Mouse (Mus musculus) C2C12 (cell line): ENCODE results near the gene Pcbd1. TPM values are rescaled to one million over a fixed set of nuclear protein-coding genes. Genes with fewer than 3 reads are reported as not detected.

Experiments used
- H3K27me3 ChIP-seq: one replicate; pipeline ENCODE4 v1.6.1; 2011; ENCODE audit not compliant: control insufficient read depth, insufficient read depth, insufficient read length
- H3K36me3 ChIP-seq: one replicate; pipeline ENCODE4 v1.6.1; 2011; ENCODE audit not compliant: control insufficient read depth, insufficient read depth
- H3K4me3 ChIP-seq: one replicate; pipeline ENCODE4 v1.5.1; 2011; ENCODE audit warnings: mild to moderate bottlenecking, control low read depth; ENCODE audit not compliant: poor library complexity, insufficient read depth, severe bottlenecking
- H3K79me2 ChIP-seq: one replicate; pipeline ENCODE4 v1.6.1; 2011; ENCODE audit not compliant: control insufficient read depth, insufficient read depth
- H3K79me3 ChIP-seq: one replicate; pipeline ENCODE4 v1.6.1; 2011; ENCODE audit warnings: low read depth, control low read depth
- H3ac ChIP-seq: one replicate; pipeline ENCODE3; 2011; ENCODE audit warnings: low read depth; ENCODE audit not compliant: control insufficient read depth, insufficient read length
- CEBPB ChIP-seq: IDR thresholded peaks from one replicate; pipeline ENCODE4 v1.6.1; 2011; ENCODE audit warnings: low read depth, mild to moderate bottlenecking, control low read depth, moderate library complexity
- CTCF ChIP-seq: IDR thresholded peaks from one replicate; pipeline ENCODE4 v1.5.1; 2011; ENCODE audit not compliant: control insufficient read depth, insufficient read depth, insufficient read length
- FOSL1 ChIP-seq: IDR thresholded peaks from one replicate; pipeline ENCODE4 v1.8.0; 2011; ENCODE audit warnings: mild to moderate bottlenecking, low read length; ENCODE audit not compliant: poor library complexity, insufficient read depth, severe bottlenecking
- MAX ChIP-seq: IDR thresholded peaks from one replicate; pipeline ENCODE4 v1.6.1; 2011; ENCODE audit warnings: mild to moderate bottlenecking, control low read depth
- MYOD1 ChIP-seq: IDR thresholded peaks from one replicate; pipeline ENCODE4 v1.6.1; 2011; ENCODE audit warnings: low read depth; ENCODE audit not compliant: control insufficient read depth, insufficient read length
- MYOG ChIP-seq: IDR thresholded peaks from one replicate; pipeline ENCODE4 v1.6.1; 2011; ENCODE audit not compliant: control insufficient read depth, insufficient read length; ENCODE audit errors: extremely low read depth
- USF1 ChIP-seq: IDR thresholded peaks from one replicate; pipeline ENCODE4 v1.6.1; 2011; ENCODE audit warnings: low read depth, mild to moderate bottlenecking, control low read depth, moderate library complexity
- polyA plus RNA-seq: library from polyadenylated mRNA; unstranded; fragments of >200 nt; fragmentation: generic; extraction: Trizol; gene quantifications from one replicate; pipeline ENCODE4 v1.2.1, GENCODE M21; 2012; ENCODE audit warnings: missing spikeins

Gene Pcbd1
- polyA plus RNA-seq, 1 experiment = 0.28 TPM

- Histone ChIP-seq H3ac (no peak overlapping the region), H3K27me3 (peaks cover 12% of the 10 kb centered on the region), H3K4me3 (no peak overlapping the region), H3K79me3 (no peaks in the 10 kb centered on the region), H3K36me3 (no peaks in the 10 kb centered on the region), H3K79me2 (no peaks in the 10 kb centered on the region)
- TF ChIP-seq CEBPB = no peak
- TF ChIP-seq FOSL1 = no peak
- TF ChIP-seq CTCF = no peak
- TF ChIP-seq MAX = no peak
- no peak for TF ChIP-seq MYOG
- TF ChIP-seq MYOD1 = no peak
- no peak for TF ChIP-seq USF1
These were observed 30.0 kb upstream of the Pcbd1 start for GRCm38 (mm10) chr10:61059101-61059500.

GRCm38 (mm10) chr10:61059543-61060110 lies 29.5 kb upstream of the Pcbd1 start:
- no peak overlapping the region for H3ac ChIP-seq
- TF ChIP-seq CTCF (no peak), MAX (no peak), CEBPB (no peak), MYOD1 (no peak), MYOG (no peak), FOSL1 (no peak)
- H3K79me2 ChIP-seq = no peaks in the 10 kb centered on the region
- H3K4me3 ChIP-seq = no peak overlapping the region
- H3K36me3 ChIP-seq = no peaks in the 10 kb centered on the region
- H3K27me3 ChIP-seq = peaks cover 10% of the 10 kb centered on the region
- no peaks in the 10 kb centered on the region for H3K79me3 ChIP-seq

GRCm38 (mm10) chr10:61063271-61063864 lies 25.8 kb upstream of the Pcbd1 start:
- H3K79me2 ChIP-seq = no peaks in the 10 kb centered on the region
- H3K27me3 ChIP-seq = no peaks in the 10 kb centered on the region
- no peak overlapping the region for H3K4me3 ChIP-seq
- H3K79me3 ChIP-seq = no peaks in the 10 kb centered on the region
- TF ChIP-seq CEBPB = no peak
- no peak for TF ChIP-seq MAX
- TF ChIP-seq MYOG = no peak
- no peak for TF ChIP-seq FOSL1
- no peak for TF ChIP-seq CTCF
- no peak for TF ChIP-seq MYOD1
- TF ChIP-seq USF1 = no peak
- no peaks in the 10 kb centered on the region for H3K36me3 ChIP-seq
- H3ac ChIP-seq = no peak overlapping the region

- no peaks in the 10 kb centered on the region for H3K79me3 ChIP-seq
- no peaks in the 10 kb centered on the region for H3K79me2 ChIP-seq
- no peak for TF ChIP-seq MYOD1
- TF ChIP-seq USF1 = no peak
- no peak for TF ChIP-seq CTCF
- TF ChIP-seq FOSL1 = no peak
- no peak for TF ChIP-seq MYOG
- no peak for TF ChIP-seq CEBPB
- TF ChIP-seq MAX = no peak
- no peaks in the 10 kb centered on the region for H3K36me3 ChIP-seq
- no peak overlapping the region for H3K4me3 ChIP-seq
- H3ac ChIP-seq = no peak overlapping the region
- no peaks in the 10 kb centered on the region for H3K27me3 ChIP-seq
These were observed 24.5 kb upstream of the Pcbd1 start for GRCm38 (mm10) chr10:61064635-61065034.

- Histone ChIP-seq H3K36me3 (no peaks in the 10 kb centered on the region), H3ac (no peak overlapping the region), H3K79me3 (no peaks in the 10 kb centered on the region), H3K27me3 (no peaks in the 10 kb centered on the region), H3K79me2 (no peaks in the 10 kb centered on the region), H3K4me3 (no peak overlapping the region)
- TF ChIP-seq MYOG (no peak), CTCF (no peak), MYOD1 (no peak), MAX (no peak), FOSL1 (no peak), CEBPB (no peak)
These were observed 23.7 kb upstream of the Pcbd1 start for GRCm38 (mm10) chr10:61065287-61066005.
